Mouse (Mus musculus) heart, postnatal 0 days (tissue): ENCODE measurements at regions not wholly inside any gene's neighbourhood (a gene's known extent, or its start where the extent isn't known, plus 50 kb on each side); places are given as distances from the start of the nearest gene placed in this dataset.

Experiments used
- ATAC-seq: fragments of 200-750 bp; cut with Nextera tagmentation; 2 replicates; pipeline ENCODE4 v1.8.0; 2017; ENCODE audit warnings: low read depth, moderate number of reproducible peaks, moderate library complexity; ENCODE audit not compliant: insufficient read depth
- DNase-seq: peaks from one replicate; pipeline ENCODE4 v3.0.0-alpha.2; 2016; ENCODE audit warnings: low spot score
- H3K27ac ChIP-seq: fragments of 300-500 bp; sonication (generic); 2 replicates; pipeline ENCODE4 v1.5.1; 2014; ENCODE audit warnings: low read depth, mild to moderate bottlenecking
- H3K27me3 ChIP-seq: fragments of 300-500 bp; sonication (generic); 2 replicates; pipeline ENCODE4 v1.6.1; 2014; ENCODE audit warnings: low read length, mixed read lengths; ENCODE audit not compliant: control insufficient read depth, insufficient read depth
- H3K36me3 ChIP-seq: fragments of 300-500 bp; sonication (generic); replicated peaks from 2 replicates; pipeline ENCODE4 v1.6.1; 2014; ENCODE audit warnings: low read length, mixed read lengths; ENCODE audit not compliant: control insufficient read depth, insufficient read depth
- H3K4me1 ChIP-seq: fragments of 300-500 bp; sonication (generic); 2 replicates; pipeline ENCODE4 v1.6.1; 2014; ENCODE audit warnings: antibody characterized with exemption; ENCODE audit not compliant: control insufficient read depth, insufficient read depth
- H3K4me2 ChIP-seq: fragments of 300-500 bp; sonication (generic); 2 replicates; pipeline ENCODE4 v1.6.1; 2014; ENCODE audit warnings: low read depth, mild to moderate bottlenecking, low read length, moderate library complexity
- H3K4me3 ChIP-seq: fragments of 300-500 bp; sonication (generic); 2 replicates; pipeline ENCODE4 v1.5.1; 2014; ENCODE audit warnings: low read depth, low read length
- H3K9ac ChIP-seq: fragments of 300-500 bp; sonication (generic); replicated peaks from 2 replicates; pipeline ENCODE4 v1.6.1; 2014; ENCODE audit warnings: low read depth, low read length, mixed read lengths
- H3K9me3 ChIP-seq: fragments of 300-500 bp; sonication (generic); replicated peaks from 2 replicates; pipeline ENCODE4 v1.6.1; 2016; ENCODE audit warnings: low read length; ENCODE audit not compliant: control insufficient read depth
- CTCF ChIP-seq: IDR thresholded peaks from 2 replicates; pipeline ENCODE4 v1.5.1; 2016; ENCODE audit warnings: antibody characterized with exemption, control low read depth, low read depth
- EP300 ChIP-seq: IDR thresholded peaks from 2 replicates; pipeline ENCODE4 v1.6.1; 2016; ENCODE audit warnings: antibody characterized with exemption, low read depth
- WGBS: fragments of 180-500 bp; shearing (Covaris S2); extraction: QIAGEN DNeasy Blood & Tissue Kit; methylation state at CpG from one replicate; pipeline ENCODE4 v1.1.7; 2014; 5-methylcytosine and 5-hydroxymethylcytosine counted together

- Histone ChIP-seq H3K4me2 (no peak overlapping the region), H3K4me1 (no peaks in the 10 kb centered on the region), H3K9me3 (no peaks in the 10 kb centered on the region), H3K9ac (no peak overlapping the region), H3K27me3 (no peaks in the 10 kb centered on the region), H3K36me3 (no peaks in the 10 kb centered on the region), H3K27ac (no peak overlapping the region), H3K4me3 (no peak overlapping the region)
- no peak for DNase-seq
- TF ChIP-seq EP300 (no peak), CTCF (no peak)
- WGBS: 70% methylated on average over 10 of the region's 10 CpGs
- no peak for ATAC-seq
These were observed 303.6 kb upstream of the Slc24a5 start for GRCm38 (mm10) chr2:124764186-124764910.

DNA sequence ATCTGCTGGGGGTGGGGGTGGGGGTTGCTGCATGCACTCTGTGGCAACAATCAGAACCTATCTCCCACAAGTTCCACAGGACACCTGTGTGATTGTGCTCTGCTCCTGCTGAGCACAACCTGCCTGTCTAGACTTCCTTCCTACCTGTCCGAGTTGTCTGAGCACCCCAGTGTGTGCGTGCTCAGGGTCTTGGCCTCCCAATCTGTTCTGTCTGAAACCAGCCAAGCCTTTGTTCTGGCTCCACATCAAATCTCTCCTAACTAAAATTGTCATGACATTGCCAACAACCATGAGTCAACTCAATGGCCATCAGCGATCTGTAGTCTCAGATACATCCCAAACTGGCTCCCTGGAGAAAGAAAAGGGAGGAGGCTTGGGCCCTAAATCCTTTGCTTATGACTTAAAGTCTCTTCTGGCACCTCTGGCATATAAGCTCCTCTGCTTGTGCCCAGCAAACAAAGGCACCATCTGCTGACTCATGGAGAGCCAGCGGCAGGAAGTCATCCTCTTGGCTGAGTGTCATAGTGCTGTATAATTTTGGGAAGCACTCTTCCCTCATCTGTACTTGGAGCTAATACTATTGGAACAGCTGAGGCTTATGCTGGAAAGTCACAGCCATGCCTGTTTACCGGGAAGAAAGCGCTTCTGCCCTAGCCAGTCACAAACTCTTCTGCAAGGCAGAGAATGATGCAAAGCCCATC lies 298.5 kb upstream of the Slc24a5 start:
- no peaks in the 10 kb centered on the region for H3K9me3 ChIP-seq

GRCm38 (mm10) chr2:124770028-124770427 lies 297.9 kb upstream of the Slc24a5 start:
- TF ChIP-seq EP300 (no peak), CTCF (no peak)
- no peaks in the 10 kb centered on the region for H3K27me3 ChIP-seq
- no peak for DNase-seq
- H3K9ac ChIP-seq: no peak overlapping the region
- no peaks in the 10 kb centered on the region for H3K9me3 ChIP-seq
- no peak for ATAC-seq
- H3K36me3 ChIP-seq: no peaks in the 10 kb centered on the region
- no peak overlapping the region for H3K4me3 ChIP-seq
- no peak overlapping the region for H3K4me2 ChIP-seq
- WGBS: 86% methylated on average over 2 of the region's 2 CpGs
- no peaks in the 10 kb centered on the region for H3K4me1 ChIP-seq
- H3K27ac ChIP-seq: no peak overlapping the region

More for the DNA sequence above, 298.5 kb upstream of the Slc24a5 start:
- Histone ChIP-seq H3K4me2 (no peak overlapping the region), H3K4me1 (no peaks in the 10 kb centered on the region), H3K27ac (no peak overlapping the region), H3K4me3 (no peak overlapping the region), H3K36me3 (no peaks in the 10 kb centered on the region), H3K9ac (no peak overlapping the region), H3K27me3 (no peaks in the 10 kb centered on the region)
- 86% methylated on average over 6 of the region's 6 CpGs for WGBS
- no peak for TF ChIP-seq CTCF
- no peak for TF ChIP-seq EP300
- no peak for DNase-seq
- ATAC-seq: no peak

GRCm38 (mm10) chr2:124772055-124772708 lies 295.7 kb upstream of the Slc24a5 start:
- no peaks in the 10 kb centered on the region for H3K27me3 ChIP-seq
- no peak for DNase-seq
- H3K27ac ChIP-seq: no peak overlapping the region
- H3K4me3 ChIP-seq: no peak overlapping the region
- H3K4me2 ChIP-seq: no peak overlapping the region
- TF ChIP-seq CTCF (no peak), EP300 (no peak)
- ATAC-seq: peak; percentile 36; the same call in 1 of the 2 replicates
- no peaks in the 10 kb centered on the region for H3K9me3 ChIP-seq
- no peak overlapping the region for H3K9ac ChIP-seq
- WGBS: 45% methylated on average over 11 of the region's 11 CpGs
- H3K4me1 ChIP-seq: no peaks in the 10 kb centered on the region
- H3K36me3 ChIP-seq: no peaks in the 10 kb centered on the region

- Histone ChIP-seq H3K27ac (no peak overlapping the region), H3K4me2 (no peak overlapping the region), H3K4me1 (0 out of 2 replicates have a peak, but pooled peaks cover 7% of the 10 kb centered on the region), H3K9ac (no peak overlapping the region), H3K4me3 (no peak overlapping the region), H3K27me3 (no peaks in the 10 kb centered on the region), H3K36me3 (no peaks in the 10 kb centered on the region), H3K9me3 (no peaks in the 10 kb centered on the region)
- no peak for DNase-seq
- WGBS: 61% methylated on average over 3 of the region's 3 CpGs
- ATAC-seq: no peak
- TF ChIP-seq EP300 (no peak), CTCF (no peak)
These were observed 292.2 kb upstream of the Slc24a5 start for GRCm38 (mm10) chr2:124775737-124776136.
